Mouse (Mus musculus) cerebellum, postnatal 10 days (tissue): Measurements from ENCODE around the gene Clpx.

Source experiments
- DNase-seq, 2 experiments: peaks; one replicate each; pipeline ENCODE4 v3.0.0; 2021; ENCODE audit warnings: mixed read lengths in 2 of 2

Clpx gene

GRCm38 (mm10) chr9:65346476-65347111, 52.5 kb downstream of the Clpx start:
- peak; percentile 60 to 68 for DNase-seq

DNA sequence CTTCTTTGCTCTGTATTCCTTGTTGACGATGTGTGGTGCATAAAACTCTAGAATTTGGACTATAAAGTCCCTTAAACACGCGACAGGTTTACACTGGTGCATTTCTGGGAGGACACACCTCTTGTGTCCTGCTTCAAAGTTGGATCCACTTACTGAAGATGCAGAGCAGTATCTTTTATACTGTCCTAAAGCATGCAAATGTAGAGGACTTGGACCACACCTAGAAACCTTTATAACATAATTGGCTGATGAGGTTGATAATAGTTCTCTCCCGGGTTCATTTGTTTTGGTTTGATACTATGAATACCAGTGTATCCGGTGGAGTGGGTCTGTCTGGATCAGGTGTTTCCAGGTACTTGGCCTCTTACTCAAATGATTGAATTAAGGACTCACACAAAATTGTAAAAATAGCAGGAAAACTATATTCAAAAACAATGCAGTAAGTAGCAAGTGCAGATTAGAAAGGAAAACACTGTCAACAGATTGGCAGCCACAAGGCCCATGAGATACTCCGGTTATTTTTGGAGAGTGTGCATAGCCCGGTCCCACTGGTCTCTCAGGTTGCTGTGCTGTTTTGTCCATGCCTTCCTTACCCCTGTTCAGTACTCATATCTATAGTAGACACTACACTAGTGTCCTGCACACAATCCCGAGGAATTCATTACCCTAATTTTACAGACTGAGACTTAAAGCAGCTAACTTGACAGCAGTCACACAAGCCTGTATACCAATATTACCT, 53.2 kb downstream of the Clpx start:
- no peak for DNase-seq

DNA sequence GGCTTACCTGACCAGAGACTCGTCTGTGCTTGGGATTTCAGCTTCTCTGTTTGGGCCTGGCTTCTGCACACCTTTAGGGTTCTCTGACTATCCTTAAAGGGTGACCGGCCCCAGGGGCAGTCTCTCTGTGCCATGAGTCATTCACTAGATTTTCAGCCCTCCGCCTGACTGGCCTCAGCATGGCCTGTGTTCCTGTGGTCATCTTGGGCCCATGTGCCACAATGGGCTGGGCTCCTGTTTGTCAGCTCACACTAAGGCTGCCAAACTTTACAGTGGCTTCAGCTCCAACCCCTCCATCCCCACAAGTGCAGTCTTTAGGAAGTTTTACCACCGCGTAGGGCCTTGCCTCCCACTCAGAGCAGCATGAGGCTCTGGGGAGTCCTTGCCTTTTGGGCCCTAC, 59.2 kb downstream of the Clpx start:
- no peak for DNase-seq

GRCm38 (mm10) chr9:65356561-65356960, 62.5 kb downstream of the Clpx start:
- no peak for DNase-seq

- DNase-seq = no peak
Measured at GRCm38 (mm10) chr9:65356971-65357370, 62.9 kb downstream of the Clpx start.

GRCm38 (mm10) chr9:65358956-65359480, 65.0 kb downstream of the Clpx start:
- DNase-seq = no peak

GRCm38 (mm10) chr9:65360641-65361448, 66.8 kb downstream of the Clpx start, which contains the start of gene Ubap1l:
Gene Ubap1l (plus strand): TSS chr9:65361041.
- DNase-seq = no peak

DNA sequence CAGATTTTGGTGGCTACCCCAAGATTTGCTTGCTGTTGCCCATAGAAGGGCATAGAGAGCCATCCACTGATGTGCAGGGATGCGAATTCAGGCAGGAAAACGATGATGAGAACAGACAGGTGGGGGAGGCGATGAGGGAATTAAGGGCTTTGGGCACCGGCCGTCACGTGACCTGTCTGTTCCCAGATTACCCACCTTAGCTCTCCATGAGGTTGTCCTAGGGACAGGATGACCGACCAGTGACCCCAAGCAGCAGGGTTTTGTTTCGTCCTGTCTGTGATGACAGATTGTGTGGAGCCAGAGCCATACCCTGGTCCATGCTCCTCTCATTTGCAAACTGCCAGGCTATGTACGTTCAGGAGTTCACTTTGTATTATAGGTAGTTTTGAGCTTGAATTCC, 69.6 kb downstream of the Clpx start:
- DNase-seq = no peak

DNA sequence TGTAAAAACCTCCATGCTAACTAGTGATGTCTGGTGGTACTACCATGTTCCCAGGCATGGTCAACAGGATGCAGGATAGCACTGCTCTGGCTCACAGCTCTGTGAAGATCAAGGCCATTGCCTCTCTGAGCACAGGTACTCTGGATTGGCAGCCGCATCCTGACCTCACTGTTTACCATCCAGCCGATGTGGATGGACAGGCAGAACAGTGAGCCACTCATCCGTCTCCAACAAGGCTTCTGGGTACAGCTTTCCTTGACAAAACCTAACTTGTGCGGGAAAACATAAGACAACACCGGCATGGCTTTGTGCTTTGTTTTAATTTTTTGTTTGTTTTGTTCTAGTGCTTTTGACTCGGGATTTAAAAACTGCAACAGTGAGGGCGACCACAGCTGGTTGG, 71.7 kb downstream of the Clpx start:
- no peak for DNase-seq

GRCm38 (mm10) chr9:65371756-65372155, 77.7 kb downstream of the Clpx start:
- DNase-seq = no peak

DNA sequence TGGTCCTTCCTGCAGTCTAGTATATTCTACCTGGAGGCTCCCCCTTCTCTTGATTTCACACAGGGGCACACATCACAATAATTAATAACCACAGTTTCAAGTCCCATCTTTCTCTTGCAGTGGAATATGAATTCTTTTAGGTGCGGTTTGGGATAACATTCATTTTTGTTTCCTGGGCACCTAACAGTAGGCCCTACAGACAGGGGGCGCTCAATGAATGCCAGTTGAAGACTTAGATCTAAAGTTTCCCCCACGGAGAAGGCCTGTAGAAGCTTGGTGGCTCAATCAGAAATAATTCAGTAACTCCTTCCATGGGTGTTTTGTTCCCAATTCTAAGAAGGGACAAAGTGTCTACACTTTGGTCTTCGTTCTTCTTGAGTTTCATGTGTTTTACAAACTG, 78.4 kb downstream of the Clpx start:
- DNase-seq = peak; percentile 70 to 74

- DNase-seq = no peak
Measured at GRCm38 (mm10) chr9:65374468-65375162, 80.6 kb downstream of the Clpx start.

DNA sequence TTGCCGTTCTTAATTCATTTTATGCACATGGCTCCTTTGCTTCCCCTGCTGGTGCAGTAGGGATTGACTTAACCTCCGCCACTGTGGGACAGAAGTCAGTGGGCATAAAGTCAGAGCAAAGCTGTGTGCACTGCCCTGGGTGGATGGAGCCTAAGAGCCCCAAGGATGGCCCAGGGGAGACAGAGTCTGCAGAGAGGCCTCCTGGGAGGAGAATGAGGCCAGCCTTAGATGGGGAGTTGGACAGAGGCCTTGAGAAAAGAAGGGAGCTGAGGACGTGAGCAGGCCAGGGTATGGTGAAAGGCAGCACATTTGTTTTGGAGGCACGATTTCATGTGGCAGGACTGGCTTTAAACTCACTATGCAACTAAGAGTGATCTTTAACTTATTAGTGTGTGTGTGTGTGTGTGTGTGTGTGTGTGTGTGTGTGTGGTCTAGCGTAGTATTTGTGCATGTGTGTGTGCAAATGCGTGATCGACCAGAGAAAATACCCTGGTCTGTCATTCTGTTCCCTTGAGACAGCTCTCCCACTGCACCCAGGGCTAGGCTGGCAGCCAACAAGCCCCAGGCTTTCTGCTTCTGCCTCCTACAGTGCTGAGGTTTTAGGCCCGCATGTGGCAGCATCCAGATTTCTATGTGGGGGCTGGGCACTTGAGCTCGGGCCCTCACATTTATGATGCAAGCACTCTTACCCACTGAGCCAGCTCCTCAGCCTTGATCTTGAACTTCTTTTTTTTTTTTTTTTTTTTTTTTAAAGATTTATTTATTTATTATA, 81.3 kb downstream of the Clpx start:
- no peak for DNase-seq
